Mouse (Mus musculus): ENCODE measurements around the gene Srl. TPM values are rescaled to one million over a fixed set of nuclear protein-coding genes. Genes with fewer than 3 reads are reported as not detected.

Srl gene
- total RNA-seq, 2 experiments from 2014 or later = 1,004 to 1,109 TPM

GRCm38 (mm10) chr16:4439302-4440066 lies 102.1 kb downstream of the Srl start:
- DNase-seq (ENCODE audit: low spot score) = no peak
- intact Hi-C loops (cut with DNase I) = no loop called here

DNA sequence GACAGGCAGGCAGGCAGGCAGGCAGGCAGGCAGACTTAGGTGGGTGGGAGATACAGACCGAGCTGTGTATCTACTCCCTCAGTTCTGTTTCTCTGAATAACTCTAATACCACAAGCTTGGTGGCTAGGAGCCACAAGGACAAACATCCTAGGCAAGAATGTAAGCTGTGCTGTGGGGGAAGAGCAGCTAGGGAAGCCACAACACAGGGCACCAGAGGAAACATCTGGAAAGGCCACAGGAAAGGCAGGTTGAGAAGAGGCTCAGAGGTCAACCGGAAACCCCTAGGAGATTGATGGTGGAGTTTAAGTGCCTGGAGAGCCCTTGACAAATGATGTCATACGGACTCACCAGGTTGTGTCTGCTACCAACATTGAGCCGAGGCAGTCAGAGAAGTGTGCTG lies 104.9 kb downstream of the Srl start:
- intact Hi-C loops (cut with DNase I) = no loop called here
- no peak for DNase-seq (ENCODE audit: low spot score)

- DNase-seq (ENCODE audit: low spot score) = no peak
These were observed 106.2 kb downstream of the Srl start for GRCm38 (mm10) chr16:4435371-4435770.

DNA sequence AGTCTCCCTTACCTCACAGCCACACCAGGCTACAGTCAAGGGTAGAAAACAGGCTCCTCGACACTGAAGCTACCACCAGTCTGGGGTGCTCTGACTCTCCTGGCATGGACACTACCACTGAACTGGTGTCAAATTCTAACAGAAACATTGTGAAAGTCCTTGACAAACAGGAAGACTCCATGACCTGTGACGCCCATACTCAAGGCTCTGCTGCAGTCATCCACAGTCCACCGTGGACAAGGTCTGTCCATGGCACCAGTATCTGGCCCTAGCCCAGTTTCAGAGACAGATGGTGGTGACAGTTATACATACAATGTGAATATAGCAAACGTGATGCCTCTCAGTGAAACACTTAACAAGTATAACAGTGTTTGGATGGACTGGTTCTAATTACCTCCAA lies 109.8 kb downstream of the Srl start:
- DNase-seq (ENCODE audit: low spot score) = no peak
- intact Hi-C loops (cut with DNase I) = no loop called here

More at GRCm38 (mm10) chr16:4435371-4435770, 106.2 kb downstream of the Srl start:
- intact Hi-C loops (cut with DNase I) = no loop called here

- DNase-seq (ENCODE audit: low spot score) = no peak
- intact Hi-C loops (cut with DNase I) = no loop called here
These were observed 110.6 kb downstream of the Srl start for GRCm38 (mm10) chr16:4431013-4431412.

GRCm38 (mm10) chr16:4430232-4430631 lies 111.4 kb downstream of the Srl start:
- DNase-seq (ENCODE audit: low spot score) = no peak
- intact Hi-C loops (cut with DNase I) = no loop called here

Other genes with a start within 250 kb of the Srl start
- 10 to 100 TPM; 22.4 to 24.1 TPM for gene Adcy9, start 121.3 kb downstream of the Srl start, total RNA-seq (2021)
- gene Tfap4, start 18.0 kb upstream of the Srl start, total RNA-seq (2021) = 1 to 10 TPM; 3.5 to 4.2 TPM
- 10 to 100 TPM; 16.6 to 20.3 TPM for gene Glis2, start 52.9 kb upstream of the Srl start, total RNA-seq (2021)
- gene Pam16, start 83.2 kb upstream of the Srl start, total RNA-seq (2021) = 100 to 1,000 TPM; 129 to 141 TPM
- 10 to 100 TPM in 1 of 2 experiments, 1 to 10 TPM in 1; 9.8 to 12.0 TPM for gene Vasn, start 98.1 kb upstream of the Srl start, total RNA-seq (2021)
- gene Dnaja3, start 98.2 kb upstream of the Srl start, total RNA-seq (2021) = 100 to 1,000 TPM; 149 TPM
- 10 to 100 TPM; 12.6 to 16.1 TPM for gene Coro7, start 138.0 kb upstream of the Srl start, total RNA-seq (2021)
- gene Nmral1, start 177.5 kb upstream of the Srl start, total RNA-seq (2021) = 1 to 10 TPM; 2.4 to 2.7 TPM
- 10 to 100 TPM; 73.5 to 75.5 TPM for gene Hmox2, start 184.5 kb upstream of the Srl start, total RNA-seq (2021)
- gene Cdip1, start 248.5 kb upstream of the Srl start, total RNA-seq (2021) = 10 to 100 TPM; 65.3 to 66.9 TPM